Mouse (Mus musculus) gastrocnemius, postnatal 4 days (tissue): ENCODE measurements at regions not wholly inside any gene's neighbourhood (a gene's known extent, or its start where the extent isn't known, plus 50 kb on each side); places are given as distances from the start of the nearest gene placed in this dataset.

Experiments
- DNase-seq, 2 experiments: peaks; one replicate each; pipeline ENCODE4 v3.0.0; 2021 to 2022; ENCODE audit warnings: low spot score in 2 of 2, mixed read lengths in 2 of 2

DNA sequence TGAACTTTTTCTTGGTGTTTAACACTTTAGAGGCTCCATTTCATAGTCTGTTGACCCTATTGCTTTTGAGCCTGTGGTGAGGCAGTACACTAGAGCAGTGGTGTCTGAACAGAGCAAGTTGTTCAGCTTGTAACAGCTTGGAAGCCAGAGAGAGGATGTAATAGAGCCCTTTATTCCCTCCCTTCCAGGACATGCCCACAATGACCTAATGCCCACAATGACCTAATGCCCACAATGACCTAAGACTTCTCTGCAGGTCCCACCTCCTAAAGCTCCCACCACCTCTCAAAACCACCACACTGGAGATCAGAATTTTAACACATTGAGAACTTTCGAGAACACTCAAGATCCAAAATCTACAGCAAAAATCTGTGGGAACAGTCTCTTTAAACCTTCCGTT lies 115.6 kb downstream of the S1pr1 start:
- DNase-seq = no peak

GRCm38 (mm10) chr3:115596523-115596922 lies 118.3 kb downstream of the S1pr1 start:
- peak; percentile 25 to 27 for DNase-seq

GRCm38 (mm10) chr3:115590716-115591115 lies 124.2 kb downstream of the S1pr1 start:
- no peak for DNase-seq

- DNase-seq = no peak
Observed at GRCm38 (mm10) chr3:115588585-115588984, 126.3 kb downstream of the S1pr1 start.

DNA sequence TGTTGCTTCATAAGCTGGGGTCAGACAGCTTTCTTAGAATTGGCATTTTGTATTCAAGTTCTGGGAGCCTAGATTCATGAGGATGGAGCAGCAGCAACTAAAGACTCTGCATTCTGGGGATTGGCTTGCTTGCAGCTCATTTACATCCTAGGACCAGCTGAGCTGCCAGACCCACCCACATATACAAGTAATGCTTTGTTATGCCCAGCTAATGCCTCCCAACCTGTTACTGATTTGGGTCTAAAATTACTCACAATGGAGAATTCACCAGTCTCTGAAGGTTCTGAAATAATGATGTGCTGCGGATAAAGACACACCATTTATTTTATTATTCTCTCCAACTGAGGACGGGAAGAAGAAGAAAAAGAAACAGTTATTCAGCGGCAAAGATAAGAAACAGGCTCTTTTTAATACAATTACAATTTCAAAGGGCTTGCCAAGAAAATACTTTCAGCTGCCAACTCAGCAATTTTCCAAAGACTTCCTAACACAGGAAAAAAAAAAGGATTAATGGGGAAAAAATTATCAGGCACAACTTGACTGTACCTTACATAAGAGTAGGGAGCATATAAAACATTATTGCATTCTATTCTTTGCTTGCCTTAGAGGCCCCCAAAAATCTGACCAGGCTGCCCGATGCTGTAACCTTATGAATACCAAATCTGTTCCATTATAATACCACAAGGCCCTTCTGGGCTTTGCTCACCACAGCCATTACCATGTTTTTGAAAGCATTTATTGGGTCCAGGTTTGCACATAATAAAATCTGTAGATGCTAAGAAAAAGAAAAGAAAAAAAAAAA lies 134.5 kb downstream of the S1pr1 start:
- no peak for DNase-seq

GRCm38 (mm10) chr3:115575371-115575770 lies 139.5 kb downstream of the S1pr1 start:
- DNase-seq = no peak

- DNase-seq = no peak
Observed at GRCm38 (mm10) chr3:115562735-115563134, 152.1 kb downstream of the S1pr1 start.

DNA sequence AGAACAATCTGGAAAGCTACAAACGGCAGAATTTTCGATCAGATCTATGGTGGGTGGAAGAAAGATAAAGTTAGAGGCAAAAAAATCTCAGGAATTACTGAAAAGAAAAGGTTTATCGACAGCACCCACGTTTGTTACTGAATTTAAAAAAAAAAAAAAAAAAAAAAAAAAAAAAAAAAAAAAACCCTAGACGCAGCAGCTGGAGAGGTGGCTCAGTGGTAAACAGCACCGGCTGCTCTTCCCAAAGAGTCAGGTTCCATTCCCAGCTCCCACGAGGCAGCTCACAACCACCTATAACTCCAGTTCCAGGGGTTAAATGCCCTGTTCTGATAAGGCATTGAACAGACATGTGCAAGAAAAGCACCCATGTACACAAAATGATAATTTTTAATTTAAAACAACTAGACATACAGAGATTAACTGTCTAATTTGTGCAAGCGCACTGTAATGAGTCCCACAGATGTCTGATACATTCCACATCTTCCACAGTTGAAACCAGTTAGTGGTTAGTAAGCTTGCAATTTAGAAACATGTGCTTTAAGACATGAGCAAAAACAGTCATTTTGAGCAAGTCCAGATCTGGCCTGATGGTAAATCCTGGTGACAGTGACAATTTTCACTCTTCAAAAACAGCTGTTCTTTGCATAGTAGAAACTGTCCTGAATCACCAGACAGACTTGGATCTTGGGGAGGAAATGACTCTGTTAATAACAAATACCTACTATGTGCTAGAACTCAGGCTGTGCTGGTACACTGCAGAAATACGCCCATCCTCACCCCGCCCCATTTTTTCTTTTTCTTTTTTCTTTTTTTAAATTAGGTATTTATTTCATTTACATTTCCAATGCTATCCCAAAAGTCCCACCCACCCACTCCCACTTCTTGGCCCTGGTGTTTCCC lies 159.8 kb downstream of the S1pr1 start:
- no peak for DNase-seq

DNA sequence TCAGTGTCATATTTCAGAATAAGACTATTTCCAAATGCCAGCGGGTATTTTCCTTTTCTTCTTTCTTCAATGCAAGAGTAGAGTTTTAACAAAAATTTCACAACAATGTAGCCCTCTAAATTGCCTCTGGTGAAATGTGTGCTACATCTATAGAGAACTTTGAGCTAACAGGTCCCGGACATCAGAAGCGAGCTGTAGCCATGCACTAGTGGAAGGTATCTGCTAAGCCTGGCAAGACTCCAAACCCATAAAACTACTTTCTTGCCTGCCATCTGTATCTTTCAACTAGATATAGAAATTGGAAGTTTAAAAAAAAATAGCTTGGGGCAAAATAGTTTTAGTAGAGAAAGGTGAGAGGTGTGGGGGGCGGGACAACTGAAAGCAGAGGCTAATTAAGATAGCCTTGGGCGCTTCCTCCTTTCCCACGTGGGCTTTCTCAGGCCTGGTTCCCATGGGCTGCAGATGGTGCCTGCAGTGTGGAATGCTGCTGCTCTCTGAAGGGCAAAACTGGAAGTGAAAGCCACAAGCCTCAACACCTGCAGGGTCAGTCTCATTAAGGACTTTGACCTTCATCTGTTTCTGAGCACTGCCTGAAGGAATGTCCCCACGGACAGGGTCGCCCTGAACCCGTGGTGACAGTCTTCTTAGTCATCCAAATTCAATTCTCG lies 160.9 kb downstream of the S1pr1 start:
- no peak for DNase-seq

GRCm38 (mm10) chr3:115541789-115542188 lies 173.1 kb downstream of the S1pr1 start:
- no peak for DNase-seq

- no peak for DNase-seq
Observed at GRCm38 (mm10) chr3:115538355-115538754, 176.5 kb downstream of the S1pr1 start.

DNA sequence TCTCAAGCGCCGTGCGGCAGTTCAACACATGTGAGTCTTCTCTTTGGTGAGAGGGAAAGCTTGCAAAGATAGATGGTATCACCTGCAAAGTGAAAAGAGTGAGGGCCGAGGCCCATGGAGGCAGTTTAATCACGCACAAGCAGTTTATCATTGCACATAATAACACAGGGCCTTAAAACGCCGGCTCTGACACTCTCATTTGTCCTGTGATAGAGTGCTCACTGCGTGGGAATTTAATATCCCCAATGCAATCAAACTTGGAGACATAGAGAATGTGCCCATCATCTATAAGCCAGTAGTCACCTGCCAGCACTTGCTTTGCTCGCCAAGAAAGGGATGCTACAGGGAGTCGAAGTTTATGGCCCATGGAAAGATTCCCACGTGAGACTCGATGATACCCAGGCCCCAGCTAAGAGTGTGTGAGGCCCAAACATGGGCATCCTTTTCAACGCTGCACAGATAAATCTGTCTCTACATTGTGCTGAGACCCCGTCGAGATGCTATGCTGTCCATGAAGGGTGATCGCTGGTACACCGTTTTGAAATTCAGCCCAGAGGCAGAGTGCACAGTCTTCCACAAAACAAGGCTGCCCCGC lies 182.6 kb downstream of the S1pr1 start:
- no peak for DNase-seq

GRCm38 (mm10) chr3:115530441-115530840 lies 184.4 kb downstream of the S1pr1 start:
- no peak for DNase-seq

- DNase-seq = no peak
Observed at GRCm38 (mm10) chr3:115529918-115530317, 185.0 kb downstream of the S1pr1 start.

GRCm38 (mm10) chr3:115523515-115523914 lies 191.4 kb downstream of the S1pr1 start:
- DNase-seq = no peak

GRCm38 (mm10) chr3:115515645-115516044 lies 199.2 kb downstream of the S1pr1 start:
- no peak for DNase-seq

DNA sequence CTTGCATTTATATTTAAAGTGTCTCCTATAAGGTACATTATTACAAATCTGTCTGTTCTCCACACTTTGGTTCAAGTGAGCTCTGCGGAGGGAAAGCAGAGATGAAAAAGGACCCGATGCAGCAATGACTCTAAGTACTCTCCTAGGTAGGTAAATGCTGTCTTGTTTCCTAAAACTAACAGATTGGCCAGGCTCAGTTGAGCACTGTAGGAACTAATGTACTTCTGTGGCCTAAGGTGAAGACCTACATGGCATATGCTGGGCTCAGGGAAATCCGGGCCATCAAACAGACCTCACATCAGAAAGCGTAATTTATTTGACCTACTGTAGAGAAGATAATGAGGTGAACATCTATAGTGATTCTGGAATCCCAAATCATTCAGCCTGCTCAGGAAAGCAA lies 205.2 kb downstream of the S1pr1 start:
- DNase-seq = no peak

DNA sequence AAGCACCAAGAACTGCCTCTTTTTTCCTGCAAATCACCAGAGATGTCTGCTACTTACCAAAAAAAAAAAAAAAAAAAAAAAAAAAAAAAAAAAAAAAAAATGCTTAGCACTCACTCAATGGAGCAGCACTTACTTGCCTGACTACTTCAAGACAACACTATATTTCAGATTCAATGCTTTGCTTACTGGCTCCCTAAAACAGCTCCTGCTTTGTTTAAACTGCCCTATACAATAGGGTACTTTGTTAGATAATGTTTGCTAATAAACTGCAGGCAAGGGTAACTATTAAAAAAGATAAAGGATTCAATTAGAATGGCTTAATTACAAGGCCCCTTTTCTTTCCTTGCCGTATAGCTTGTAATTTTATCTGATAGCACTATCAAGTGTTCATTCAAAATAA lies 217.5 kb downstream of the S1pr1 start:
- no peak for DNase-seq

DNA sequence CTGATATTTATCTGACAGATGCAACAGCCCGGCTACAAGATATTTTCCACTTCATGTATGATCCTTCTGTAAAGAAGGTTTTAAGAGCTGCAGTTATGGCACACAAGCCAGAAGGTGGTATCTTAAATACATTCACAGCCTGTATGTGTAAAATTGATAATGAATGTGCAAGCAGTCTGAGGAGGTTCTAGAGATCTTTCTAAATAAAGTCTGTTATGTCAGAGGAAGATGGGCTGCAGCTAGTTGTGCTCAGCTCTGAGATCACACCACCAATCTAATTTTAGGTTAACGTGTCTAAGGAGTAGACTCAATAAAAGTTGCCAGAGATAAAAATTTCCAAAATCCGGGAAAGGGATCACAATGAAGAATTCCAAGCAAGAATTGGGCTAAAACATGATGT lies 218.8 kb downstream of the S1pr1 start:
- no peak for DNase-seq

DNA sequence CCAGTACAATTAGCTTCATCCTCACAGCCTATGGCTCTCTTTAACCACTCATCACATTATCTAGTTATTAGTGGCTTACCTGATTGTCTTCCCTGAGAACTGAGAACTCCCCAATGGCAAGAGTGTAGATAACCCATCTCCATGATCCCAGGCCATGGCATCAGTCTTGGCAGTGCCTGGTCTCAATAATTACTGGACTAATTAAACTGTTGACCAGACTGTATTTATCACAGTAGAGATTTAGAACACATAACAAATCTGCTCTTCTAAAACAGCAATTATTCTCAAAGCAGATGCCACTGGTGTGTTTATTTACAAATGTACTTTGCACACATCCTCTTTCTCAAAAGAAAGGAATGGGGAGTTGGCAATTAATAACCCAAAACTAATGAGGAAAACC lies 219.2 kb downstream of the S1pr1 start:
- DNase-seq = no peak

GRCm38 (mm10) chr3:115468980-115469379 lies 245.9 kb downstream of the S1pr1 start:
- DNase-seq = no peak
